Mouse (Mus musculus) layer of hippocampus, adult 18-20 months (tissue): ENCODE results near the gene Chst3. TPM values are rescaled to one million over a fixed set of nuclear protein-coding genes. Genes with fewer than 3 reads are reported as not detected.
A peak's percentile ranks its signal among the peaks of the same experiment; 100 is the strongest.
"Not testable (repeated sequence)": the region's sequence is repeated elsewhere in the genome, so short reads cannot be mapped to it uniquely, and the experiment has no call there.

Experiments
- DNase-seq, 2 experiments: peaks; one replicate each; pipeline ENCODE4 v3.0.0; 2022; ENCODE audit warnings: low spot score in 2 of 2
- total RNA-seq, 2 experiments: library from RNA; stranded (reverse); gene quantifications; 2 replicates each; pipeline ENCODE4 v1.2.3; 2021

Gene Chst3
- total RNA-seq, 2 experiments from 2014 or later, result 1.2 TPM

- DNase-seq, result no peak
Measured at GRCm38 (mm10) chr10:60200996-60201395, 18.1 kb downstream of the Chst3 start.

GRCm38 (mm10) chr10:60199378-60199777 is 19.7 kb downstream of the Chst3 start:
- no peak for DNase-seq

DNA sequence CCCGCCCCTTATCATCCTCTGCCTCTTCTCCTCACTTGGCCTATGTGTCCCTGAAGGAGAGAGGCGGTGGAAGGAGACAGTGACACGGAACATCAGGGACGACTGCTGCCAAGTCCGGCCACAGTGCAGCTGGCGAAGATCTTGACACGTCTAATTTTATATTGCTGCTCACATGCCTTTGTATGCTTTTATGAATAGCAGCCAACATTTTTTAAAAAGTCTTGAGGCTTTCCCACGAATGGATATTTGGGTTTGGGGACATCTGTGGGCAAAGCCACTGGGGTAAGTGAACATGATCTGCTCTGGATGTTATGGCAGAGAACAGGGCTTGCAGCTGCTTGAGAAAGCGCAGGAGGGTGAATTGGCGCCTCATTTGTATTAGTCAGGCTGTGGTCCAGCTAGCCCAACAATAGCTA is 21.6 kb downstream of the Chst3 start:
- no peak for DNase-seq

GRCm38 (mm10) chr10:60196971-60197370 is 22.1 kb downstream of the Chst3 start:
- no peak for DNase-seq

DNA sequence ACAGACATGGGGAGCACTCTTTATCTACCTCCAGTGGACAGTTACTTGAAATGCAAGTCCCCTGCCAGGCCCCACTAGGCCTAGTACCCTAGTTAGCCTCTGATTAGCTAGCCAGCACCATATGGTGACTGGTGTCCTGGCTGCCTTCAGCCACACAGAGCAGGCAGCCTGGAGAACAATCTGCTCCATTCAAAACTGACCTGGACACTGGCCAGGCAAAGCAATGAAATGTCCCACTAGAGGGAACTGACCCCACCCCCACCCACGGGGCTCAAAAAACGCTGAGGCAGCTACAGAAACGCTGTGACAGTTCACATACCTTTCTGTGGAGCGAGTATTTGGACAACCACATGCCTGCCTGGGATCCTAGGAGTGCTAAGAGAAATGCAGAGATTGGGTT is 24.0 kb downstream of the Chst3 start:
- DNase-seq, result peak in 1 of 2 experiments; percentile 57

DNA sequence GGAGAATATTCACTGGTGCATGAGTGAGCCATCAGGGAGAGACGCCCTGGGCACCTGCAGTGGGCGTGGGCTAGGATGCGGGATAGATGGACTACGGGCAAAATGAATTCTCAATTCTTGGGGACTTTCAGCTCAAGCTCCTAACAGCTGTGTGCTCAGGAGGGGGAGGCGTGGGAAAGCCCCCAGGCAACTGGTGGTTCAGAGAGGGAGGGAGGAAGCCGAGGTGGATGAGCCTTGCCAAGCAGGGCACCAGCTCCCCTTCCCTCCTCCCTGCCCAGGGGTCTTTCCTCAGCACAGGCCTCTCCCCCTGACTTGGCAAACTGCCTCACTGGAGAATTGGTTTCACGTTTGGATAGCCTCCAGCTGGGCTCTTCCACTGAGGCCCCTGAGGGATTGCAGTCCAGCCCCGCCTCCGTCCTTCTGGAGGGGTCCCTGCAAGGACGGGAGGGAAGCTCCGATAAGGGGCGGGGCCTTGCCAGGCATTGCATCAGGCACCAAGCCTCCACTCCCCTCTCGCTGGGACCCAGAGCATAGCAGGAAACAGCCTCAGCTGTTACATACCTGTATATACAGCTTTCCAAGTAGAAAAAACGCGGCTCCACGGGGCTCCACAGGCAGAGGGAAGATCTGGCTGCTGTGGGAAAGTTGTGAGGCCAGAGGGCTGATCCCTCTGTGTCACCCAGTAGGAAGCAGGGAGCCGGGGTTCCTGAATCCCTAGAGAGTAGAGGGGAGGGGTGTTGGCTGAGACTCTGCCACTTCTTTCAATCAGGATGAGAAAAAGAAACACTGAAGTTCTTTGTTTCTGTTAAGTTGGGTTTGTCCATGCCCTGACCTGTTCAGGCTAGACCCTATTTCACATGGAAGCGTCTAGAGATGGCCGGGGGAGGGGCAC is 25.3 kb downstream of the Chst3 start:
- no peak for DNase-seq

GRCm38 (mm10) chr10:60191796-60192195 is 27.3 kb downstream of the Chst3 start:
- peak; percentile 42 to 85 for DNase-seq

GRCm38 (mm10) chr10:60189534-60190186 is 29.4 kb downstream of the Chst3 start:
- DNase-seq, result no peak

DNA sequence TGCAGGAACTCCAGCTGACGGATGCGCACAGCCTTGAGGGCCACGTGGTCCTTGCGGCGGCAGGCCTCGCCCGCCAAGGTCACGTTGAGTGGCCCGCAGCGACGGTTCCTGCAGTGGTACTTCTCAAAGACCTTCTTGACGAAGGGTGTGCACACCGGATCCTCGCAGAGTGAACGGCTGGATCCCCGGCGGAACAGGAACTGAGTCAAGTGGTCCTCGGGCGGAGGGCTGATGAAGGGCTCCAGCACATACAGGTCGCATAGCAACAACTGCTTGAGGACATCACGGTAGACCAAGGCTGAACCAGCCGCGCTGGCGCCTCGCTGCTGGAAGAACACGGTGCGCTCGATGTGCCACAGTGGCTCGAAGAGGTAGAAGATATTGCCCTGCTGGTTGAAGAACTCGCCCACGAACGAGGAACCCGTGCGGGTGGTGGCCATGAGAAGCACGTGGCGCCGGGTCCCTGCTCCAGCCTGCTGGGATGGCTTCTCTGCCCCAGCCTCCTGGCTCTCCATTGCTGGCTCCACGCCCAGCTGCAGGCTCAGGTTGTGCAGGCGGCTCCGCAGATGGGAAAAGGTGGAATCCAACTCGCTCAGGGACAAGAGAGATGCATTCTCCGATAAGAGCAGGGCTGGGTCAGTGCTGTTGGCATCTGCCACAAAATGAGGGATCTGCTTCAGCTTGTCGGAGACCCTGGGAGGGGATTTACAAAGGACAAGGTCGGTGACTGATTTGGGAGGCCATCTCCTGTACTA is 32.7 kb downstream of the Chst3 start:
- no peak for DNase-seq

DNA sequence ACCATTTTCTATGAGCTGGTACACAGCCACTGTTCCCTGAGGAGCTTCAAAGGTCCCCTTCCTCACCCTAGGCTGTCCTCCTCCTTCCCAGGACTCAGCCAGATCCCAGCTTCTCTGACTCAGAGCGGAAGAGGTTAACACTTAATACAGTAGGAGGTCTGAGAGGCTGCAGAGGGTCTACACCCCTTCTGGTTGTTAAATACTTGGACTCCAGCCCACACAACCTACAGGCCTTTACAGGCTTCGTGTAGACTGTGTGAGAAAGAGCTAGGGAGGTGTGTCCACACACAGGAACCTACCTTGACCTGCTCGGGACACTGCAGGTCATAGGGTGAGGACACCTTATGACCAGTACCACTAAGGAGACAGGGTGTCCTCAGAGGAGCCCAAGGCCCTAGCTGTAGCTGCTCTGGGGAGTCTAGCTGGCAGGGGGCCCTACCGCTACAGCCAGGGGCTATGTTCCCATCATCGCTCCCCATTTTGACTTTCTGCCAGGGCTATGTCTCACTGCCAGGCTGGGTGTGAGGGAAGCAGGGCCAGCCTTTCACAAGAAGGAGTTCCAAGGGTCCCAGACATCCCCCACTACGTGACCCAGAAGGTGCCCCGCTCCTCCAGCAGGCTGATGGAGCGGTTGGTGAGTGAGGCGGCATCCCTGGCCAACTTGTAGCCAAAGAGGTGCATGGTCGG is 33.9 kb downstream of the Chst3 start:
- no peak for DNase-seq

DNA sequence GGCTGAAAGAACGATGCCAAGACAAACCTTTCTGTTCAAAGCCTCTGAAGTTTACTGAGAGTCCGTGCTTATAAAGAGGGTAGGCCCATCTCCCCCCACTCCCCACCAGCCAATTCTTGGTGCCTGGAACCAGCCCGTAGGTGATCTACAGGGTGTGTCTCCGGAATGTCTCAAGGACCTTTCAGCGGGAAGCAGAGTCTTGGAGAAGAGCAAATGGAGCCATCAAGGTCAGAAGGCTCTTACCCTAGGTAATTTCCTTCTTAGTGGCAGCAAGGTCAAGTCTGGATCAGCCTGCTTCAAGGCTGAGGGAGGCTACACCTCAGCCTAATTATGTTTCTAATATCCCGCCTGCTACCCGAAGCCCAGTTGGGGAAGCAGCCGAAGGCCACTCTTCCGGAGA is 43.8 kb downstream of the Chst3 start:
- not testable (repeated sequence) for DNase-seq

DNA sequence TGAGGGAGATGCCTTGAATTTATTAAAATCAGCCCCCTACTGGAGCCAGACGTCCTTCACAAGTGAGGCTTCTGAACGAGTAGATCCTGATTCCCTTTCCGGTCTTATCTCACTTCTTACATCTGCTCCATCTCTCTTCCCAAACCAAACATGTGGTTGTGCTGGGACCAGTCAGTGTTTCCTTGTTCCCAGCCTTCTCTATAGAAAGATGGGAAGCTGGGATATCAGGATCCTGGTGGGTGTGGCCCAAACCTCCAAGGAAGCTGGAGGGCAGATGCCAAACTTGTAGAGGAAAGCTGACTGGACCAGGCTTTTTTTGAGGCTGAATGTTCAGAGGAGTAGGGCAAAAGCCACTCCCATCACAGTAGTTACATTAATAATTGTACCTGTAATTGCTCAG is 44.6 kb downstream of the Chst3 start:
- no peak for DNase-seq

DNA sequence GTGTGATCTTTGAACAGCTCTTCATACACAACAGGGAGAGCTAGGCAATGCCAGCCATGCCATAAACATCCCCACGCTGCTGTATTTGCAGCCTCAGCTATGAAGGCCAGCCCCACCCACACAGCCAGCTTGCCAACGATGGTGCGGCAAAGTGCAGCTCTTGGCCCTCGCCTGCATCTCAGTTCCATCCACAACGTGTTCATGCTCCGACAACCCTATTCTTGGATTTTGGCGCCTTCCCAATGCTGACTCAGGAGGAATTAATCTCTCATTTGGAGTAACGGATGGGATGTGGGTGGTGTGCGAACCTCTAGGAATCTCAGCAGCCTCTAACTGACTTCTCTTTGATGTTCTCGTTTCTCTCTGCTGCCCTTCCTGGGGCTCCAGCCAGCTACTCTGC is 46.0 kb downstream of the Chst3 start:
- peak; percentile 90 to 96 for DNase-seq

DNA sequence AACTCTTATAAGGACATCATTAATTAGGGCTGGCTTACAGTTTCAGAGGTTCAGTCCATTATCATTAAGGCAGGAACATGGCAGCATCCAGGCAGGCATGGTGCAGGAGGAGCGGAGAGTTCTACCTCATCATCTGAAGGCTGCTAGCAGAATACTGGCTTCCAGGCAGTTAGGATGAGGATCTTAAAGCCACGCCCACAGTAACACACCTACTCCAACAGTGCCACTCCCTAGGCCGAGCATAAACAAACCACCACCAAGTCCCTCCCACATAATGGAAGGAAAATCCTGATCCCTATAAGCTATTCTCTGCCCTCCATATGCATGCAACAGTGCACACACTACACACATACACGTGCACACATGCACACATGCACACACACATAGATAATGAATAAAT is 46.8 kb downstream of the Chst3 start:
- no peak for DNase-seq

DNA sequence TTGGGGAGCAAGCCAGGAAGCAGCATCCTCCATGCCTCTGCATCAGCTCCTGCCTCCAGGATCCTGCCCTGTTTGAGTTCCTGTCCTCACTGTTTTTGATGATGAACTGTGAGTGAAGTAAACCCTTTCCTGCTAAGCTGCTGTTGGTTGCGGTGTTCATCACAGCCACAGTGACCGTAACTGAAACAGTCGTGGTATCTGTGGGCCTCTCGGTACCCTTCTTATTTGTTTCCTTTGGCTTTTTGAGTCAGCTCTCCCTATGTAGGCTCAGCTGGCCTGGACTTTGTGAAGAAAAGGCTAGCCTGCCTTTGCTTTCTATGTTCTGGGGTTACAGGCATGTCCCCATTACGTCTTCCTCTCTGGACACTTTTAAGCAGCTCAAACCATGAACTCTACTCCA is 47.7 kb downstream of the Chst3 start:
- DNase-seq, result no peak

DNA sequence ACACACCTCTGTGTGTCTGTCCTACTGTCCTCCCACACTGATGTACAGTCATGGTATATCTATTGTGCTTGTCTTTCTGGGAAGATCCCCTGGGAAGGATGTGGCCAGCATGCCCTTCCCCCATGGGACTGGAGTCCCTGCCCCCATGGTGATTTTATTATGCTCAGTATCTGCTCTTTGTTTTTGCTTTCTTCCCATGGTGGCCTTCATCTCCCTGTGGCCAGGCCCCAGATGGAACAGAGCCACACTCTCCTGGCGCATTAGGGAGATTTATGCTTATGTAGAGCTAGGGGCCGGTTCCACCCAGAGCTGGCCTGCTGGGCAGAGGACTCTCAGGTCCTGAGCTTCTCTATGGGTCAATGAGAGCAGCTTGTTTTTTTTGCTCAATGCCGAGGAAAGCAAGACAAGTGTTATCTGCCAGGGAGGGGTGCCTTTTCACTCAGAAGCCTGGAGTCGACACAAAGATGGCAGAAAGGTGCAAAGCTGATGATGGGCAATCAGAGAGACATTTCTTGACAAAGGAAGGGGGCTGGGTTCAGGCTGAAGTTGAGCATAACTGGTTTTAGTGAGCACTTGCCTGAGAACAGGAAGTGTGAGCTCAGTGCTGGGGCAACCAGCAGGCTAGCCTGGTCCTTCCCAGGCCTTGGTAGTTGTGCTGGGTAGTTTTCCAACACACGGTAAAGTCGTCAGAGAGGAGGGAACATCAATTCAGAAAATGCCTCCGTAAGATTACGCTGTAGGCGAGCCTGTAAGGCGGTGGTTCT is 48.6 kb downstream of the Chst3 start:
- DNase-seq, result no peak

DNA sequence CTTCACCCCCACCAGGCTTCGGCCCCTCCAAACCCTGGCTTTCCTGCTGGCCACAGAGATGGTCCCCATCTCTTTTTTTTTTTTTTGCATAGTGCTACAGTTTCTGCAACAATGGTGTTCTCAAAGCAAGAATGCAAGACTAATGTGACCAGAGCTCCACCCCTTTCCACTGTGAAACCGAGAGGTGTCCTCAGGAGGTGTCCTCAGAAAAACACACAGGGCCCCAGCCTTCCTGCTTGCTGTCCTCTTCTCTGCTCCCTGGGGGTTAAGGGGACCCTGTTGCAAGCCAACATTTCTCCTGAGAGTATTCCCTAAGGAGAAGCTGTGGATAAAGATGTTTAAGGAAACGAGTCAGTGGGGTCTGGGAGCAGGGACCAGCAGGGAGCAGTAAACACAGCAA is 50.1 kb downstream of the Chst3 start:
- DNase-seq, result no peak

DNA sequence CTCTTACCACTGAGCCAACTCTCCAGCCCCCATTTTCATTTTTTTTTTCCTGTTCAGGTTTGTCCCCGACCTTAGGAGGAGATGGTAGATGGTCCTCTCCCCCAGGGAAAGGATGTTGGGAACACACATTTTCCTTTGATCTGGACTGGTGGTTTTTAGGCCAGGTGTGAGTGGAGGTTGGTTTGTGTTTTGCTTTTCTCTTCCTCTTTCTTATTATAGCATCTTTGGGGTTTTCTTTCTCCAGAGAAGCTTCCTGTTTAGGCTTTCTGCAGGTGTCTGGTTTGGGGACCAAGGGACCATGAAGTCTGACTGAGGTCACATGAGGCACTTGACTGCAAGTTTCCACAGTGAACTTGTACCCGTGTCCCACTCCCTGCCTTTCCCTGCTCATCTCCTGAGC is 50.8 kb downstream of the Chst3 start:
- no peak for DNase-seq

DNA sequence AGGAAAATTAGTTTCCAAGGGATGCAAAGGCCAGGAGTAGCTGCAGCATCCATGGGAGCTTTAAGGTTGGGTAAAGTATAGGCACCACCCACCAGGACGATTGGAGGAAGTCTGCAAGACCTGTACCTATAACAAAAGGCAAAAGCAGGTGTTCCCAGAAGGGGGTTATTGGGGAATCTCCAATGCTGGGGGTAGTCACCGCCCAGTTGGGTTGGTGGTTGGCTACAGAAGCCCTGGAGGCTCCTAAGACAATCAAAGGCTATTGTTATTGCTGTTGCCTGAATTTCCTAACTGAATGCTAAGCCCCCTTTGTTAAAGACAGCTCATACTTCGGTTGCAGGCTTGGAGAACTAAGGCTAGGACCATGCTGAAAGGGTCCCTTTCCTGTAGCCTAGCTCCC is 53.0 kb downstream of the Chst3 start:
- DNase-seq, result no peak

- no peak for DNase-seq
Measured at GRCm38 (mm10) chr10:60164869-60165268, 54.2 kb downstream of the Chst3 start.

DNA sequence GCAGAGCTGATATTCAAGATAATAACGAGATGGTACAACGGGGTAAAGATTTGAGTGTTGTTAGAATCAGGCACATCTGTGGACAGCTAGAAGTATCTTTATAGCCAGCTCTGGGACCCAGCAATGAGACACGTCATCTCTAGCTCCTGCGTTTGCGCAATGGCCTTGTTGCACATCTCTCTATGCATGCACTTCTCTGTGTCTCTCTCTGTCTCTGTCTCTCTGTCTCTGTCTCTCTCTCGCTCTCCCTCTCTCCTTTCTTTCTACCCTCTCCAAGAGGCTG is 56.1 kb downstream of the Chst3 start:
- no peak for DNase-seq
